Mouse (Mus musculus) thymus, adult 2 months (tissue): Measurements from ENCODE around the gene Schip1.

ENCODE experiments used
- CTCF ChIP-seq: fragments of 200-500 bp; IDR thresholded peaks from 2 replicates; pipeline ENCODE4 v1.5.1; 2012; ENCODE audit warnings: mild to moderate bottlenecking, control low read depth, low read length, moderate library complexity, borderline replicate concordance; ENCODE audit not compliant: control insufficient read depth, poor library complexity, insufficient read depth; ENCODE audit errors: extremely low read depth
- POLR2A ChIP-seq: fragments of 200-500 bp; IDR thresholded peaks from 2 replicates; pipeline ENCODE4 v1.6.1; 2012; ENCODE audit warnings: mild to moderate bottlenecking, low read length, control low read depth, moderate library complexity; ENCODE audit not compliant: control insufficient read depth, poor library complexity, insufficient read depth; ENCODE audit errors: extremely low read depth

- TF ChIP-seq POLR2A (no peak), CTCF (no peak)
Measured at GRCm38 (mm10) chr3:68556891-68557290, 492.3 kb downstream of the Schip1 start.
